13 mouse cellular contexts compared by ENCODE assay signal in the genomic region with DNA sequence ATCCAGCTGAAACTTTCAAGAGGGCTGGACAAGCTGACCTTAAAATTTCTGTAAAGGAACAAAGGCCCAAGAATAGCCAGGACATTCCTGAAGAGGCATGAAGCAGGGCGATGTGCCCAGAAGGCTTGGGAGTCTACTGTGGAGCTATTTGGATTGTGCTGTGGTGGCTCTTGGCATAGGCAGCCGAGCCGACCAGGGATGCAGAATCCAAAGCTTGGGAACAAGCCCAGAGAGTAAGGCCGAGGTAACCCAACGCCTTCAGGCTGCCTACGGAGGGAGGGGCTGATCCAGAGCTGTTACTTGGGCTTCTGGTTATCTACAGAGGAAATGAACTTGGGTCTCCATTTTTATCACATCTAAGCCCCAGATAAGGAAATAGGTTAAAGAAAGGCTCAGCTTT. TPM values are rescaled to one million over a fixed set of nuclear protein-coding genes. Genes with fewer than 3 reads are reported as not detected.
DNase-seq lines count a peak whose midpoint lies in the region; ATAC-seq and TF ChIP-seq lines count a peak whose summit lies in the region.
"Had no signal": no experiment of that assay in that cellular context is flagged by ENCODE, and none has a peak within 500 bp of the region (broad histone marks: within the 10 kb centered on the region; RNA-seq: fewer than 3 reads in every experiment).

No protein-coding gene starts in this region.

- 48% methylated on average over 6 of the region's 6 CpGs for WGBS in intestine, embryonic 15.5 days
- WGBS in intestine, postnatal 0 days: 32% methylated on average over 6 of the region's 6 CpGs
- WGBS in intestine, embryonic 16.5 days: 40% methylated on average over 6 of the region's 6 CpGs

- no peaks in the 10 kb centered on the region for H3K9me3 ChIP-seq in intestine, embryonic 15.5 days
- no peaks in the 10 kb centered on the region for H3K9me3 ChIP-seq in intestine, postnatal 0 days (ENCODE audit: control insufficient read depth)
- no peaks in the 10 kb centered on the region for H3K9me3 ChIP-seq in intestine, embryonic 16.5 days (ENCODE audit: control insufficient read depth, low read length)
- H3K9me3 ChIP-seq: forebrain, embryonic 15.5 days; liver, embryonic 12.5 days had no signal

- H3K9ac ChIP-seq in intestine, embryonic 15.5 days: no peak overlapping the region
- H3K9ac ChIP-seq in intestine, postnatal 0 days (ENCODE audit: low read depth, low read length): no peak overlapping the region
- no peak overlapping the region for H3K9ac ChIP-seq in intestine, embryonic 16.5 days (ENCODE audit: low read depth, low read length)
- H3K9ac ChIP-seq: forebrain, embryonic 15.5 days; liver, embryonic 12.5 days had no signal

- no peaks in the 10 kb centered on the region; the same call in 1 of the 2 replicates for H3K4me1 ChIP-seq in intestine, embryonic 15.5 days (replicated peaks)
- no peaks in the 10 kb centered on the region for H3K4me1 ChIP-seq in intestine, postnatal 0 days (replicated peaks; ENCODE audit: control insufficient read depth, insufficient read depth, low read length)
- H3K4me1 ChIP-seq in intestine, embryonic 16.5 days (ENCODE audit: control insufficient read depth, insufficient read depth, low read length): no peaks in the 10 kb centered on the region
- H3K4me1 ChIP-seq: forebrain, embryonic 15.5 days; liver, embryonic 12.5 days had no signal

- no peak overlapping the region for H3K27ac ChIP-seq in intestine, embryonic 15.5 days
- H3K27ac ChIP-seq in intestine, postnatal 0 days (ENCODE audit: low read depth, low read length): no peak overlapping the region
- H3K27ac ChIP-seq in intestine, embryonic 16.5 days (ENCODE audit: low read length): no peak overlapping the region
- H3K27ac ChIP-seq: forebrain, embryonic 15.5 days; liver, embryonic 12.5 days had no signal

- H3K4me3 ChIP-seq in intestine, embryonic 15.5 days (replicated peaks): no peak overlapping the region
- no peak overlapping the region for H3K4me3 ChIP-seq in intestine, postnatal 0 days (ENCODE audit: low read depth, low read length)
- H3K4me3 ChIP-seq in intestine, embryonic 16.5 days (ENCODE audit: low read length): no peak overlapping the region
- H3K4me3 ChIP-seq: forebrain, embryonic 15.5 days; liver, embryonic 12.5 days had no signal

- no peaks in the 10 kb centered on the region for H3K36me3 ChIP-seq in intestine, embryonic 15.5 days
- H3K36me3 ChIP-seq in intestine, postnatal 0 days (ENCODE audit: control insufficient read depth, insufficient read depth): no peaks in the 10 kb centered on the region
- H3K36me3 ChIP-seq in intestine, embryonic 16.5 days (ENCODE audit: control insufficient read depth, insufficient read depth, low read length): no peaks in the 10 kb centered on the region
- H3K36me3 ChIP-seq: forebrain, embryonic 15.5 days; liver, embryonic 12.5 days had no signal

- H3K27me3 ChIP-seq in intestine, embryonic 15.5 days (replicated peaks): peaks cover 10% of the 10 kb centered on the region; the same call in 1 of the 2 replicates
- 0 out of 2 replicates have a peak, but pooled peaks cover 15% of the 10 kb centered on the region for H3K27me3 ChIP-seq in intestine, postnatal 0 days (replicated peaks; ENCODE audit: control insufficient read depth, insufficient read depth, low read length)
- H3K27me3 ChIP-seq in intestine, embryonic 16.5 days (replicated peaks; ENCODE audit: control insufficient read depth, insufficient read depth, low read length): no peaks in the 10 kb centered on the region; the same call in 1 of the 2 replicates
- H3K27me3 ChIP-seq: forebrain, embryonic 15.5 days had no signal

- DNase-seq in right cerebral cortex, postnatal 10 days (ENCODE audit: low spot score in 2 of 2): peak; percentile 50 to 67
- no peak for DNase-seq in right cerebral cortex, postnatal 25 days
- peak; percentile 60 for DNase-seq in gastrocnemius, postnatal 10 days
- DNase-seq in kidney, adult 11 months: no peak

- H3K4me2 ChIP-seq in intestine, embryonic 15.5 days (replicated peaks): no peak overlapping the region
- no peak overlapping the region for H3K4me2 ChIP-seq in intestine, postnatal 0 days (replicated peaks; ENCODE audit: low read depth)
- no peak overlapping the region for H3K4me2 ChIP-seq in intestine, embryonic 16.5 days (ENCODE audit: low read depth, low read length)
- H3K4me2 ChIP-seq: forebrain, embryonic 15.5 days; liver, embryonic 12.5 days had no signal

- ATAC-seq in intestine, embryonic 15.5 days: peak; percentile 67
- no peak for ATAC-seq in intestine, postnatal 0 days
- ATAC-seq in intestine, embryonic 16.5 days: peak; percentile 81
- ATAC-seq in megakaryocyte progenitor cell, adult 5-6 weeks (replicated peaks; ENCODE audit: poor library complexity): no peak
- ATAC-seq: forebrain, embryonic 15.5 days; liver, embryonic 12.5 days had no signal

- TF ChIP-seq CTCF in intestine, postnatal 0 days (IDR thresholded peaks at IDR 0.05; ENCODE audit: low read depth): no peak

RNA-seq across cellular contexts. Expression of gene Gsc, which starts 18.9 kb away (rescaled TPM):
- 0.40 and 0.64 TPM in 2 replicates for polyA plus RNA-seq in intestine, embryonic 15.5 days (2015; fragmentation: Nextera tagmentation; extraction: Ambion mirVana)
- 0.20 TPM in 1 of 2 replicates, not detected in the other for polyA plus RNA-seq in intestine, postnatal 0 days (2015; fragmentation: Nextera tagmentation; extraction: Ambion mirVana)
- 1 to 10 TPM in 1 of 2 experiments, under 1 TPM in 1; 0.61 to 1.1 TPM for total RNA-seq in gastrocnemius, postnatal 10 days (2021)
- 0.23 and 0.24 TPM in 2 replicates for polyA plus RNA-seq in intestine, embryonic 16.5 days (2015; fragmentation: Nextera tagmentation; extraction: Ambion mirVana)
- not detected in 2 replicates for total RNA-seq in megakaryocyte progenitor cell, adult 5-6 weeks (2015)
- not detected in 2 replicates for total RNA-seq in megakaryocyte progenitor cell, adult 5-6 weeks (2017)
- total RNA-seq: megakaryocyte-erythroid progenitor cell, adult 5-6 weeks had no signal
- polyA plus RNA-seq: heart, embryonic 14.5 days; kidney, embryonic 16.5 days; liver, embryonic 12.5 days had no signal

Comparison
In these comparisons a context has a peak if more than half of its experiments do, and no peak if none do; other contexts are left out.
1. ATAC-seq: peak in intestine, embryonic 15.5 days (single experiment) and intestine, embryonic 16.5 days (single experiment); none in intestine, postnatal 0 days (single experiment) and megakaryocyte progenitor cell, adult 5-6 weeks (single experiment).
2. DNase-seq: peak in right cerebral cortex, postnatal 10 days (2 of 2) and gastrocnemius, postnatal 10 days (single experiment); none in right cerebral cortex, postnatal 25 days (single experiment) and kidney, adult 11 months (single experiment).